Mouse (Mus musculus) liver, embryonic 13.5 days (tissue): ENCODE data around the gene Prss38. TPM values are rescaled to one million over a fixed set of nuclear protein-coding genes. Genes with fewer than 3 reads are reported as not detected.

Experiments used
- ATAC-seq: fragments of 200-750 bp; cut with Nextera tagmentation; 2 replicates; pipeline ENCODE4 v1.8.0; 2017; ENCODE audit warnings: low read depth, mild to moderate bottlenecking, moderate number of reproducible peaks, moderate library complexity
- DNase-seq: peaks from one replicate; pipeline ENCODE4 v3.0.0; 2022
- H3K27ac ChIP-seq: fragments of 300-500 bp; sonication (generic); 2 replicates; pipeline ENCODE4 v1.5.1; 2015; ENCODE audit warnings: moderate library complexity, mild to moderate bottlenecking, inconsistent platforms
- H3K27me3 ChIP-seq: fragments of 300-500 bp; sonication (generic); 2 replicates; pipeline ENCODE4 v1.6.1; 2015; ENCODE audit warnings: mild to moderate bottlenecking, inconsistent platforms
- H3K36me3 ChIP-seq: fragments of 300-500 bp; sonication (generic); 2 replicates; pipeline ENCODE4 v1.6.1; 2015; ENCODE audit warnings: mild to moderate bottlenecking, inconsistent platforms
- H3K4me1 ChIP-seq: fragments of 300-500 bp; sonication (generic); replicated peaks from 2 replicates; pipeline ENCODE4 v1.6.1; 2015; ENCODE audit warnings: inconsistent platforms
- H3K4me2 ChIP-seq: fragments of 300-500 bp; sonication (generic); 2 replicates; pipeline ENCODE4 v1.6.1; 2015; ENCODE audit warnings: inconsistent platforms, mild to moderate bottlenecking, moderate library complexity
- H3K4me3 ChIP-seq: fragments of 300-500 bp; sonication (generic); replicated peaks from 2 replicates; pipeline ENCODE4 v1.5.1; 2015; ENCODE audit warnings: mild to moderate bottlenecking, inconsistent platforms
- H3K9ac ChIP-seq: fragments of 300-500 bp; sonication (generic); 2 replicates; pipeline ENCODE4 v1.6.1; 2015; ENCODE audit warnings: mild to moderate bottlenecking, inconsistent platforms
- H3K9me3 ChIP-seq: fragments of 300-500 bp; sonication (generic); replicated peaks from 2 replicates; pipeline ENCODE4 v1.6.1; 2016; ENCODE audit warnings: inconsistent platforms
- WGBS: fragments of 180-500 bp; shearing (Covaris S2); methylation state at CpG from one replicate; pipeline ENCODE4 v1.1.7; 2015; ENCODE audit not compliant: insufficient replicate concordance; 5-methylcytosine and 5-hydroxymethylcytosine counted together
- polyA plus RNA-seq: library from polyadenylated mRNA; unstranded; fragments of >200 nt; fragmentation: Nextera tagmentation; extraction: Ambion mirVana; gene quantifications from 2 replicates; pipeline ENCODE4 v1.2.1, GENCODE M21; 2015

The Prss38 gene
- not detected in 2 replicates for polyA plus RNA-seq

DNA sequence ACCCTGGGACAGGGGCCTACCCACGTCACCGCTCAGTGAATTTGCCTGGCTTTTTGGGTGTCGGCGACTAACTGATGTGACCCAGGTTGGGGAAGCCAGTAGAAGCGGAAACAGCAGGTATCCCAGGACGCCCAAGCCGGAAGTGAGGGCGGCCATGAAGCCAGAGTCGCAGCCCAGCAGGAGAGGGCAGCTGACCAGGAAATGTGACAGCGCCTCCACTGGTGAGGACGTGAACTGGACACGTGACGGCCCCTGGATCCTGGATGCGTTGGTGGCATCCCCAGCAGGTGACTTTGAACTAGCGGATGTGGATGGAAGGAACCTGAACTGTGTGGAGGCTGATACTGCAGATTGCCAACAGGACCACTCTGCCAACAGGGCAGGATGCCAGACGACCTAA lies at the start of gene Prss38:
TSS of gene Prss38 (minus strand) at position 183 of the 400 bp plus-strand sequence.
- H3K4me3 ChIP-seq: no peak within 1 kb of the TSS
- H3K4me2 ChIP-seq: no peak within 1 kb of the TSS
- no peaks in the 10 kb centered on the region for H3K9me3 ChIP-seq
- DNase-seq (no peak), ATAC-seq (no peak; the same call in 1 of the 2 replicates)
- no peak within 1 kb of the TSS for H3K27ac ChIP-seq
- no peak within 1 kb of the TSS for H3K9ac ChIP-seq
- WGBS: 65% methylated on average over 16 of the region's 16 CpGs
- no peaks in the 10 kb centered on the region for H3K36me3 ChIP-seq
- no peaks in the 10 kb centered on the region for H3K4me1 ChIP-seq
- 0 out of 2 replicates have a peak, but pooled peaks cover 3% of the 10 kb centered on the region for H3K27me3 ChIP-seq

DNA sequence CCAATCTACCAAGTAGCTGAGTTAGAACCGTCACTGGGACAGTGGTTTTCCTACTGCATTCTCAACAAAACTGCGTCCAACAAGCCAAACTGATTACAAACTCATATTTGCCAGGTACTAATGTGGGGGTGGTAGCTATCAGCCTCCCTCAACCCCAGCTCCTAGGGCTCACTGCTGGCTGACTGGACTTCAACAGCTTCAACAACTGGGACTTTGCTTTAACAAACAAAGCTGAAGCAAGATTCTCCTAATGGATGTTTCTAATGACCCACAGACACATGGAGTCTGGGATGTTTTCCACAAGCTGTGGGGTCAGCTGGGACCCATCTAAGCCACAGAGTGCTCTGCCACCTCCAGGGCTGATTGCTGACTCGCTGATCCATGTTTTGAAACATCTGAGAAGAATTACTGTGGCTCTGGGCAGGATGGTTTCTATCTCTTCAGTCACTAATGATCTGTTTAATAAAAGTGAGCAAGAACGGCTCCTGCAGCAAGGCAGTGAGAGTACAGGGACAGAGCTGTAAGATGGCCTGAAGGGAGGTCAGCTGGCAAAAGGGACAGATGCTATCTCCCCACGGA lies 47.6 kb upstream of the Prss38 start:
- H3K9me3 ChIP-seq: no peaks in the 10 kb centered on the region
- ATAC-seq (peak; percentile 52; the same call in 1 of the 2 replicates), DNase-seq (no peak)
- H3K4me2 ChIP-seq: no peak overlapping the region
- peaks cover 26% of the 10 kb centered on the region for H3K4me1 ChIP-seq
- 58% methylated on average over 5 of the region's 5 CpGs for WGBS
- no peak overlapping the region for H3K4me3 ChIP-seq
- H3K36me3 ChIP-seq: peaks cover 15% of the 10 kb centered on the region
- H3K27me3 ChIP-seq: no peaks in the 10 kb centered on the region
- peak overlapping the region; percentile 39; the same call in 1 of the 2 replicates for H3K27ac ChIP-seq
- no peak overlapping the region for H3K9ac ChIP-seq

- Histone ChIP-seq H3K4me3 (no peak overlapping the region), H3K27ac (no peak overlapping the region; the same call in 1 of the 2 replicates), H3K9ac (no peak overlapping the region), H3K4me1 (peaks cover 26% of the 10 kb centered on the region), H3K36me3 (peaks cover 6% of the 10 kb centered on the region), H3K4me2 (no peak overlapping the region), H3K27me3 (no peaks in the 10 kb centered on the region), H3K9me3 (no peaks in the 10 kb centered on the region)
- WGBS: 55% methylated on average over 2 of the region's 2 CpGs
- no peak for ATAC-seq
- DNase-seq: no peak
Measured at GRCm38 (mm10) chr11:59421967-59422366, 46.5 kb upstream of the Prss38 start.

DNA sequence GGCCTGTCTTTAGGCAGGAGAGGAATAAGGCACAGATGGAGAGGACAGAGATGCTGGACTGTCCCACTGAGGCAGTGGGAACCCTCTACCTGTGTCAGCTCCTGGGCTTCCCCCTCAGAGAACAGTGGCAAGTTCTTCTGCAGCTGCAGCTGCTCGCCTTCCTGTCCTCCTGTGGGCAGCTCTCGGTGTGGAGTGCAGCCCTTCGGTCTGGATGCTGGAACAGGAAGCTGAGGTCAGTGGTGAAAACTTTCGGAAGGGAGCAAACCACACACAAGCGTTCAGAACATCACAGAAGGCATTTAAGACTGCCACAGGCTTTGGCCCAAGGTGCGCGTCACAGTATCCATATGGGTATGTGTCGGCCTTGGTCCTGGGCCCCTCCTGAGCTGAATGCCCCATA lies 46.0 kb upstream of the Prss38 start:
- no peak for ATAC-seq
- no peaks in the 10 kb centered on the region for H3K27me3 ChIP-seq
- peaks cover 26% of the 10 kb centered on the region for H3K4me1 ChIP-seq
- no peak overlapping the region for H3K27ac ChIP-seq
- no peak overlapping the region for H3K9ac ChIP-seq
- no peaks in the 10 kb centered on the region for H3K9me3 ChIP-seq
- H3K4me2 ChIP-seq: no peak overlapping the region
- 40% methylated on average over 8 of the region's 8 CpGs for WGBS
- no peak overlapping the region for H3K4me3 ChIP-seq
- peaks cover 5% of the 10 kb centered on the region; the same call in 1 of the 2 replicates for H3K36me3 ChIP-seq
- DNase-seq: peak; percentile 10

- no peak overlapping the region for H3K27ac ChIP-seq
- no peaks in the 10 kb centered on the region for H3K9me3 ChIP-seq
- peaks cover 7% of the 10 kb centered on the region; the same call in 1 of the 2 replicates for H3K36me3 ChIP-seq
- WGBS: 15% methylated on average over 5 of the region's 5 CpGs
- H3K9ac ChIP-seq: no peak overlapping the region
- no peak overlapping the region for H3K4me3 ChIP-seq
- H3K27me3 ChIP-seq: no peaks in the 10 kb centered on the region
- H3K4me2 ChIP-seq: no peak overlapping the region
- DNase-seq: no peak
- peaks cover 23% of the 10 kb centered on the region for H3K4me1 ChIP-seq
- peak; percentile 39; the same call in 1 of the 2 replicates for ATAC-seq
Measured at GRCm38 (mm10) chr11:59418708-59419107, 43.3 kb upstream of the Prss38 start.

DNA sequence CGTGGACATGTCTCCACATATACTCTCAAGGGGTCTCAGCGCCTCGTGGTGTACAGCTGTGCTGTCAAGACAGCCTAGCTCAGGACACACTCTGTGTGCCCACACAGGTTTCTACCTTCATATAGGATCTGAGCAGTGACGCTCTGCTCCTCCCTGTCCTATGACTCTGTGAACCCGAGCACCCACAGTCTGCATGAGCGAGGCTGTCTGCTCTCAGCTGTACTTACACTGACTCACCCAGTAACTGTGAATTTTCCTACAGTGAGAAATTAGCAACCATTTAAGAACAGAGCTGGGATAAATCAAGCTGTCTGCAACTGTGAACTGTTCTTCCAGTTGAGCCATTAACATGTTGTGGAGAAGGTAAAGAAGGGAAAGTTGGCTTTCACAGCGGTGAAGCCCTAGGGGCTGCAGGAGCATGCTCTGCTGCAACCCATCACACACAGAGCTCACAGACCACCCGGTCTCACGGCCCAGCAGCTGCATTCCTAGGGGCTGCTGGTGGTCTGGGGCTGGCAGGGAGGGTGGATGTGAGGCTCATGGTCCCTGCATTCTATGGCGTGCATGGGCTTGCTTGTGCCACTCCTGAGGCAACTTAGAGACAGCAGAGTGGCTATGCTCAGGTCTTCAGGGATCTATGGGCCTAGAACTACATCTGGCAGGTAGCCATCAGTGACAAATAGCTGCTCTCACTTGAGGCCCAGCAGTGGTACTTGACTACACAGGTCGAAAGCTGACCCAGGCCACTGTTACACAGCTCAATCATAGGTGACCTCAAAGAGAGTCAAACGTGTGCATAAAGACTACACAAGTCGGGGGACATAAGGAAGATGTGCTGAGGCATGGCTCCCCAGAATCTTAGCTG lies 37.8 kb upstream of the Prss38 start:
- H3K36me3 ChIP-seq: peaks cover 4% of the 10 kb centered on the region; the same call in 1 of the 2 replicates
- H3K9me3 ChIP-seq: no peaks in the 10 kb centered on the region
- DNase-seq (no peak), ATAC-seq (no peak)
- H3K4me2 ChIP-seq: no peak overlapping the region
- no peaks in the 10 kb centered on the region for H3K27me3 ChIP-seq
- H3K4me3 ChIP-seq: no peak overlapping the region
- 72% methylated on average over 13 of the region's 13 CpGs for WGBS
- no peak overlapping the region for H3K27ac ChIP-seq
- peaks cover 19% of the 10 kb centered on the region for H3K4me1 ChIP-seq
- H3K9ac ChIP-seq: no peak overlapping the region

GRCm38 (mm10) chr11:59412058-59412457 lies 36.6 kb upstream of the Prss38 start:
- no peak overlapping the region for H3K9ac ChIP-seq
- no peaks in the 10 kb centered on the region for H3K9me3 ChIP-seq
- peaks cover 19% of the 10 kb centered on the region for H3K4me1 ChIP-seq
- H3K27ac ChIP-seq: no peak overlapping the region
- H3K4me2 ChIP-seq: no peak overlapping the region
- no peak overlapping the region for H3K4me3 ChIP-seq
- WGBS: 66% methylated on average over 6 of the region's 6 CpGs
- no peaks in the 10 kb centered on the region for H3K27me3 ChIP-seq
- no peak for DNase-seq
- no peak for ATAC-seq
- peaks cover 9% of the 10 kb centered on the region for H3K36me3 ChIP-seq

- 61% methylated on average over 2 of the region's 2 CpGs for WGBS
- Histone ChIP-seq H3K36me3 (peaks cover 9% of the 10 kb centered on the region), H3K4me2 (no peak overlapping the region), H3K9me3 (no peaks in the 10 kb centered on the region), H3K27me3 (no peaks in the 10 kb centered on the region), H3K27ac (no peak overlapping the region), H3K4me1 (peaks cover 19% of the 10 kb centered on the region), H3K9ac (no peak overlapping the region), H3K4me3 (no peak overlapping the region)
- DNase-seq: no peak
- no peak for ATAC-seq
Measured at GRCm38 (mm10) chr11:59410851-59411250, 35.4 kb upstream of the Prss38 start.

GRCm38 (mm10) chr11:59405761-59406160 lies 30.3 kb upstream of the Prss38 start:
- Histone ChIP-seq H3K9ac (no peak overlapping the region), H3K36me3 (peaks cover 9% of the 10 kb centered on the region), H3K4me1 (peaks cover 4% of the 10 kb centered on the region; the same call in 1 of the 2 replicates), H3K4me2 (no peak overlapping the region), H3K4me3 (no peak overlapping the region), H3K9me3 (no peaks in the 10 kb centered on the region), H3K27ac (no peak overlapping the region), H3K27me3 (no peaks in the 10 kb centered on the region)
- WGBS: 59% methylated on average over 1 of the region's 1 CpGs
- DNase-seq: no peak
- no peak for ATAC-seq

- ATAC-seq: no peak
- WGBS: 52% methylated on average over 2 of the region's 2 CpGs
Measured at GRCm38 (mm10) chr11:59400876-59401275, 25.4 kb upstream of the Prss38 start.

GRCm38 (mm10) chr11:59399830-59400229 lies 24.4 kb upstream of the Prss38 start:
- no peak overlapping the region for H3K27ac ChIP-seq
- H3K36me3 ChIP-seq: 0 out of 2 replicates have a peak, but pooled peaks cover 2% of the 10 kb centered on the region
- 71% methylated on average over 8 of the region's 8 CpGs for WGBS
- DNase-seq: no peak
- no peaks in the 10 kb centered on the region for H3K9me3 ChIP-seq
- H3K27me3 ChIP-seq: no peaks in the 10 kb centered on the region
- H3K9ac ChIP-seq: no peak overlapping the region
- H3K4me3 ChIP-seq: no peak overlapping the region
- peaks cover 19% of the 10 kb centered on the region for H3K4me1 ChIP-seq
- H3K4me2 ChIP-seq: no peak overlapping the region
- no peak for ATAC-seq

More at GRCm38 (mm10) chr11:59400876-59401275, 25.4 kb upstream of the Prss38 start:
- Histone ChIP-seq H3K27me3 (no peaks in the 10 kb centered on the region), H3K9ac (no peak overlapping the region), H3K9me3 (no peaks in the 10 kb centered on the region), H3K27ac (no peak overlapping the region), H3K4me3 (no peak overlapping the region), H3K4me1 (peaks cover 19% of the 10 kb centered on the region), H3K36me3 (0 out of 2 replicates have a peak, but pooled peaks cover 2% of the 10 kb centered on the region), H3K4me2 (no peak overlapping the region)
- DNase-seq: no peak
